Mouse (Mus musculus) MEL (cell line): ENCODE measurements around the gene Atp1a1. TPM values are rescaled to one million over a fixed set of nuclear protein-coding genes. Genes with fewer than 3 reads are reported as not detected.

Experiments used
- DNase-seq: peaks from one replicate; pipeline ENCODE4 v3.0.0; 2011; ENCODE audit warnings: low read depth, low spot score
- H3K27ac ChIP-seq: 2 replicates; pipeline ENCODE4 v1.5.1; 2012; ENCODE audit warnings: low read depth, mild to moderate bottlenecking, control low read depth, low read length, moderate library complexity; ENCODE audit not compliant: control insufficient read depth
- H3K27me3 ChIP-seq, 2 experiments: fragments of 150-350 bp in 1 of 2; sonication (generic) in 1 of 2; 2 replicates each; pipeline ENCODE4 v1.6.1; 2012; ENCODE audit warnings: low read length in 2 of 2, mild to moderate bottlenecking in 2 of 2, improper control_type of control experiment in 1 of 2, moderate library complexity in 1 of 2; ENCODE audit not compliant: insufficient read depth in 2 of 2, control insufficient read depth in 1 of 2
- H3K36me3 ChIP-seq, 2 experiments: 2 replicates each; pipeline ENCODE4 v1.6.1; 2012 to 2014; ENCODE audit warnings: low read length in 2 of 2, improper control_type of control experiment in 1 of 2, inconsistent platforms in 1 of 2, mild to moderate bottlenecking in 1 of 2; ENCODE audit not compliant: insufficient read depth in 2 of 2, control insufficient read depth in 1 of 2
- H3K4me1 ChIP-seq, 2 experiments: fragments of 150-350 bp in 1 of 2; sonication (generic) in 1 of 2; 2 replicates each; pipeline ENCODE4 v1.6.1; 2012; ENCODE audit warnings: low read length in 2 of 2, improper control_type of control experiment in 1 of 2, mild to moderate bottlenecking in 1 of 2; ENCODE audit not compliant: insufficient read depth in 2 of 2, control insufficient read depth in 1 of 2
- H3K4me3 ChIP-seq, 2 experiments: fragments of 150-350 bp in 1 of 2; sonication (generic) in 1 of 2; 2 replicates each; pipeline ENCODE4 v1.5.1; 2012; ENCODE audit warnings: low read depth in 2 of 2, low read length in 2 of 2, mild to moderate bottlenecking in 2 of 2, moderate library complexity in 2 of 2, control low read depth in 1 of 2, improper control_type of control experiment in 1 of 2; ENCODE audit not compliant: control insufficient read depth in 1 of 2, insufficient read depth in 1 of 2
- H3K79me2 ChIP-seq: 2 replicates; pipeline ENCODE4 v1.6.1; 2012; ENCODE audit warnings: mild to moderate bottlenecking, low read length, moderate library complexity; ENCODE audit not compliant: control insufficient read depth, poor library complexity, insufficient read depth
- H3K9ac ChIP-seq: 2 replicates; pipeline ENCODE4 v1.6.1; 2012; ENCODE audit warnings: low read depth, mild to moderate bottlenecking, control low read depth, low read length, moderate library complexity; ENCODE audit not compliant: control insufficient read depth, poor library complexity, severe bottlenecking
- H3K9me3 ChIP-seq: fragments of 150-350 bp; sonication (generic); replicated peaks from 2 replicates; pipeline ENCODE4 v1.6.1; 2012; ENCODE audit warnings: mild to moderate bottlenecking, low read length, improper control_type of control experiment, moderate library complexity; ENCODE audit not compliant: insufficient read depth
- CHD1 ChIP-seq: IDR thresholded peaks from 2 replicates; pipeline ENCODE4 v1.6.1; 2012; ENCODE audit warnings: low read depth, mild to moderate bottlenecking, inconsistent platforms, low read length, improper control_type of control experiment
- E2F4 ChIP-seq: IDR thresholded peaks from 2 replicates; pipeline ENCODE4 v1.6.1; 2011; ENCODE audit warnings: low read depth, low read length, improper control_type of control experiment, borderline replicate concordance
- EP300 ChIP-seq, 2 experiments: IDR thresholded peaks; 2 replicates each; pipeline ENCODE4 v1.6.1; 2011; ENCODE audit warnings: improper control_type of control experiment in 2 of 2, low read length in 2 of 2, low read depth in 1 of 2, mild to moderate bottlenecking in 1 of 2
- GABPA ChIP-seq: IDR thresholded peaks from 2 replicates; pipeline ENCODE4 v1.6.1; 2012; ENCODE audit warnings: low read depth, mild to moderate bottlenecking, inconsistent platforms, low read length, improper control_type of control experiment, moderate library complexity
- GATA1 ChIP-seq: IDR thresholded peaks from 2 replicates; pipeline ENCODE4 v1.6.1; 2011; ENCODE audit warnings: low read depth, low read length, improper control_type of control experiment
- HCFC1 ChIP-seq: IDR thresholded peaks from 2 replicates; pipeline ENCODE4 v1.6.1; 2012; ENCODE audit warnings: low read depth, mild to moderate bottlenecking, inconsistent platforms, low read length, improper control_type of control experiment, moderate library complexity
- JUND ChIP-seq: IDR thresholded peaks from 2 replicates; pipeline ENCODE4 v1.6.1; 2011; ENCODE audit warnings: low read depth, mild to moderate bottlenecking, improper control_type of control experiment, low read length
- MYB ChIP-seq: IDR thresholded peaks from 2 replicates; pipeline ENCODE4 v1.6.1; 2011; ENCODE audit warnings: mild to moderate bottlenecking, low read depth, low read length, improper control_type of control experiment
- MYC ChIP-seq: IDR thresholded peaks from 2 replicates; pipeline ENCODE4 v1.6.1; 2011; ENCODE audit warnings: low read depth, mild to moderate bottlenecking, low read length, improper control_type of control experiment, moderate library complexity
- NRF1 ChIP-seq: IDR thresholded peaks from 2 replicates; pipeline ENCODE4 v1.6.1; 2014; ENCODE audit warnings: low read depth, mild to moderate bottlenecking, inconsistent platforms, low read length, improper control_type of control experiment, moderate library complexity; ENCODE audit not compliant: poor library complexity, insufficient read depth, severe bottlenecking
- RAD21 ChIP-seq: IDR thresholded peaks from 2 replicates; pipeline ENCODE4 v1.6.1; 2011; ENCODE audit warnings: mild to moderate bottlenecking, low read depth, low read length, improper control_type of control experiment
- RCOR1 ChIP-seq: IDR thresholded peaks from 2 replicates; pipeline ENCODE4 v1.6.1; 2012; ENCODE audit warnings: low read depth, mild to moderate bottlenecking, inconsistent platforms, low read length, improper control_type of control experiment
- SMC3 ChIP-seq: IDR thresholded peaks from 2 replicates; pipeline ENCODE4 v1.6.1; 2011; ENCODE audit warnings: low read depth, low read length, improper control_type of control experiment
- TAL1 ChIP-seq: IDR thresholded peaks from 2 replicates; pipeline ENCODE4 v1.6.1; 2012; ENCODE audit warnings: mild to moderate bottlenecking, inconsistent platforms, low read length, moderate library complexity, mixed read lengths
- TCF12 ChIP-seq: IDR thresholded peaks from 2 replicates; pipeline ENCODE4 v1.6.1; 2014; ENCODE audit warnings: low read depth, mild to moderate bottlenecking, inconsistent platforms, low read length, improper control_type of control experiment, moderate library complexity
- USF1 ChIP-seq: IDR thresholded peaks from 2 replicates; pipeline ENCODE4 v1.6.1; 2014; ENCODE audit warnings: low read depth, mild to moderate bottlenecking, inconsistent platforms, low read length, improper control_type of control experiment, moderate library complexity
- ZKSCAN1 ChIP-seq: IDR thresholded peaks from 2 replicates; pipeline ENCODE4 v1.6.1; 2012; ENCODE audit warnings: low read depth, mild to moderate bottlenecking, inconsistent platforms, low read length, improper control_type of control experiment, moderate library complexity
- ZMIZ1 ChIP-seq: IDR thresholded peaks from 2 replicates; pipeline ENCODE4 v1.6.1; 2012; ENCODE audit warnings: low read depth, mild to moderate bottlenecking, inconsistent platforms, low read length, improper control_type of control experiment, moderate library complexity
- polyA plus RNA-seq, 2 experiments: library from polyadenylated mRNA; stranded (reverse) in 1 of 2; unstranded in 1 of 2; fragments of >175 nt in 1 of 2; fragments of >200 nt in 1 of 2; gene quantifications; 2 replicates each; pipeline versions ENCODE4 v1.2.1 to v1.2.4; 2012; ENCODE audit warnings: low replicate concordance in 2 of 2, low read depth in 1 of 2; ENCODE audit not compliant: insufficient read length in 2 of 2, insufficient read depth in 1 of 2, missing spikeins in 1 of 2
- total RNA-seq: library from RNA; depleted of rRNA; stranded (reverse); fragments of 300-350 nt; gene quantifications from 2 replicates; pipeline ENCODE4 v1.2.3, GENCODE M21; 2012

Atp1a1 gene
- total and polyA plus RNA-seq, 3 experiments = 136 to 174 TPM; not detected in 1

DNA sequence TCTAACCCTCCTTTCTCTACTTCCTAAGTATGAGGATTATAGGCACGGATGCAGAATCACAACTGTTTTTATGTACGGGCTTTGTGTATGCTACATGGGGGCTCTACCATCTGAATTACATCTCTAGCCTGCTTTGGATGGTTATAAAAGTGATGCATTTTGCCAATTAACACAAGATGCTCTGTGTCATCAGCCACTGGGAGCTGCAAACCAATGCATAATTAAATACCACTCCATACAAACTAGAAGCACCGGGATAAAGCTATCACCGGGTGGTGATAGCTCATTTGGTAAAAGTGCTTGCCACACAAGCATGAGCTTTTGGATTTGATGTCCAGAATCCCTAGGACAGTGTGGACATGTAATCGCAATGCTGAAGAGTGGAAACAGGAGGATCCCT is 19.8 kb upstream of the Atp1a1 start:
- H3K4me1 ChIP-seq = no peaks in the 10 kb centered on the region
- no peaks in the 10 kb centered on the region for H3K79me2 ChIP-seq
- no peak overlapping the region for H3K27ac ChIP-seq
- H3K27me3 ChIP-seq = no peaks in the 10 kb centered on the region; a peak in 2 of 4 replicates
- H3K36me3 ChIP-seq = no peaks in the 10 kb centered on the region
- no peak overlapping the region for H3K4me3 ChIP-seq
- TF ChIP-seq USF1 (no peak), GABPA (no peak), NRF1 (no peak), ZMIZ1 (no peak), E2F4 (no peak), TCF12 (no peak), GATA1 (no peak), JUND (no peak), CHD1 (no peak), RAD21 (no peak), ZKSCAN1 (no peak), MYC (no peak)
- DNase-seq = no peak
- H3K9ac ChIP-seq = no peak overlapping the region
- no peaks in the 10 kb centered on the region for H3K9me3 ChIP-seq

- Histone ChIP-seq H3K36me3 (no peaks in the 10 kb centered on the region), H3K79me2 (no peaks in the 10 kb centered on the region), H3K4me1 (no peaks in the 10 kb centered on the region), H3K9ac (no peak overlapping the region), H3K27ac (no peak overlapping the region), H3K4me3 (no peak overlapping the region), H3K9me3 (no peaks in the 10 kb centered on the region), H3K27me3 (no peaks in the 10 kb centered on the region; a peak in 2 of 4 replicates)
- TF ChIP-seq TAL1 = no peak
- no peak for TF ChIP-seq MYB
- TF ChIP-seq USF1 = no peak
- TF ChIP-seq TCF12 = no peak
- no peak for TF ChIP-seq SMC3
- no peak for TF ChIP-seq EP300 (IDR thresholded peaks at IDR 0.05; ENCODE audit: low read depth in 1 of 2, low read length in 2 of 2)
- TF ChIP-seq RCOR1 = no peak
- no peak for TF ChIP-seq HCFC1
- DNase-seq = no peak
Observed at GRCm38 (mm10) chr3:101619017-101619416, 14.5 kb upstream of the Atp1a1 start.
